Mouse (Mus musculus) duodenum, adult 2 months (tissue): ENCODE results near the gene Lipo4. TPM values are rescaled to one million over a fixed set of nuclear protein-coding genes. Genes with fewer than 3 reads are reported as not detected.

Experiments
- polyA plus RNA-seq: library from polyadenylated mRNA; depleted of rRNA; stranded (reverse); fragments of >200 nt; gene quantifications from 2 replicates; pipeline ENCODE4 v1.2.3, GENCODE M21; 2012; ENCODE audit warnings: low replicate concordance; rRNA removed

Lipo4 gene
- not detected in 2 replicates for polyA plus RNA-seq

GRCm38 (mm10) chr19:33517680-33518079 lies at the start of gene Lipo4:
Gene Lipo4, minus strand, starts transcription at chr19:33517780.

Other genes with a start within 250 kb of the Lipo4 start
- gene Rnls, start 125.5 kb downstream of the Lipo4 start, polyA plus RNA-seq: 0.64 and 0.79 TPM in 2 replicates
- gene Gm8978, start 107.5 kb upstream of the Lipo4 start, polyA plus RNA-seq: not detected in 2 replicates
- not detected in 2 replicates for gene Lipo2, start 233.6 kb upstream of the Lipo4 start, polyA plus RNA-seq
- gene Lipo3, start 244.2 kb upstream of the Lipo4 start, polyA plus RNA-seq: 0.85 and 1.6 TPM in 2 replicates